Mouse (Mus musculus): ENCODE measurements around the gene Fbxw20.
"Not testable (repeated sequence)": the region's sequence is repeated elsewhere in the genome, so short reads cannot be mapped to it uniquely, and the experiment has no call there.

- TF ChIP-seq CTCF, EP300 (IDR thresholded peaks at IDR 0.05; ENCODE audit: low read depth): not testable (repeated sequence)
Observed at GRCm38 (mm10) chr9:109201347-109201746, 33.2 kb downstream of the Fbxw20 start.

All from liver, postnatal 0 days (tissue).